ENCODE assay signal across 8 mouse cellular contexts in the genomic region with DNA sequence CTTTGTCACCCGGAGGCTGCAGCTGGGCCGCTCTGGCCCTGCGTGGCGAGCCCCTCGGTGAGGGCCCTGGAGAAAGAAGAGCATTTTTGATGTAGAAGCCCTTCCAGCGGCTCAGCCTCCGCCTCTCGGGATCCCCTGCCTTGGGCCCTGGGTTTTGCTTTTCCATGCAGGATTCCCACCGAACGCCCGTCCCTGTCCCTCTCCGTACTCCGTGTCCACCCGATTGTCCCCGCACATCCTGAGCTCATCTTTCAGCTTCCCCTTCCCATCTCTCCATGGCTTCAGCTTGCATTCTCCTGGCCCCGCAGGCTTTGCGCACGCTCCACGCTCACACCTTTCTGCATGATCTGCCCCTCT. TPM values are rescaled to one million over a fixed set of nuclear protein-coding genes. Genes with fewer than 3 reads are reported as not detected.
DNase-seq lines count a peak whose midpoint lies in the region; ATAC-seq and TF ChIP-seq lines count a peak whose summit lies in the region.

No protein-coding gene starts in this region.

- peak overlapping the region; percentile 89 for H3K4me3 ChIP-seq in lung, adult 2 months (replicated peaks; ENCODE audit: extremely low read depth, low read depth, low read length)
- H3K4me3 ChIP-seq in embryonic facial prominence, embryonic 13.5 days: peak overlapping the region; percentile 83
- peak overlapping the region; percentile 81 for H3K4me3 ChIP-seq in intestine, embryonic 16.5 days (ENCODE audit: low read length)
- H3K4me3 ChIP-seq in neural tube, embryonic 12.5 days: peak overlapping the region; percentile 64

- no peak for DNase-seq in lung, adult 2 months
- DNase-seq in lung, postnatal 25 days (ENCODE audit: low spot score): no peak
- DNase-seq in thymus, postnatal 36 days: no peak
- DNase-seq in cerebellum, postnatal 10 days: no peak
- DNase-seq in layer of hippocampus, postnatal 14 days (ENCODE audit: low spot score in 2 of 2): no peak

- peaks cover 8% of the 10 kb centered on the region for H3K4me1 ChIP-seq in lung, adult 2 months (ENCODE audit: control insufficient read depth, insufficient read depth, low read length)
- peaks cover 16% of the 10 kb centered on the region for H3K4me1 ChIP-seq in embryonic facial prominence, embryonic 13.5 days
- H3K4me1 ChIP-seq in intestine, embryonic 16.5 days (ENCODE audit: control insufficient read depth, insufficient read depth, low read length): peaks cover 16% of the 10 kb centered on the region
- peaks cover 23% of the 10 kb centered on the region for H3K4me1 ChIP-seq in neural tube, embryonic 12.5 days

- TF ChIP-seq CTCF in lung, adult 2 months (IDR thresholded peaks at IDR 0.05; ENCODE audit: insufficient read depth, low read length): no peak

- peak overlapping the region; percentile 86 for H3K9ac ChIP-seq in embryonic facial prominence, embryonic 13.5 days
- H3K9ac ChIP-seq in intestine, embryonic 16.5 days (ENCODE audit: low read depth, low read length): peak overlapping the region; percentile 92
- H3K9ac ChIP-seq in neural tube, embryonic 12.5 days: peak overlapping the region; percentile 79

- peaks cover 30% of the 10 kb centered on the region for H3K36me3 ChIP-seq in embryonic facial prominence, embryonic 13.5 days
- no peaks in the 10 kb centered on the region for H3K36me3 ChIP-seq in intestine, embryonic 16.5 days (ENCODE audit: control insufficient read depth, insufficient read depth, low read length)
- peaks cover 20% of the 10 kb centered on the region for H3K36me3 ChIP-seq in neural tube, embryonic 12.5 days

- peak overlapping the region; percentile 79 for H3K4me2 ChIP-seq in embryonic facial prominence, embryonic 13.5 days
- H3K4me2 ChIP-seq in intestine, embryonic 16.5 days (ENCODE audit: low read depth, low read length): peak overlapping the region; percentile 85
- H3K4me2 ChIP-seq in neural tube, embryonic 12.5 days (replicated peaks): peak overlapping the region; percentile 92

- no peaks in the 10 kb centered on the region for H3K27me3 ChIP-seq in embryonic facial prominence, embryonic 13.5 days
- no peaks in the 10 kb centered on the region for H3K27me3 ChIP-seq in intestine, embryonic 16.5 days (replicated peaks; ENCODE audit: control insufficient read depth, insufficient read depth, low read length)
- H3K27me3 ChIP-seq in neural tube, embryonic 12.5 days (replicated peaks): no peaks in the 10 kb centered on the region

- TF ChIP-seq POLR2A in lung, adult 2 months (IDR thresholded peaks at IDR 0.05; ENCODE audit: borderline replicate concordance, extremely low read depth, low read depth, low read length): no peak

- no peaks in the 10 kb centered on the region for H3K9me3 ChIP-seq in embryonic facial prominence, embryonic 13.5 days
- no peaks in the 10 kb centered on the region for H3K9me3 ChIP-seq in intestine, embryonic 16.5 days (ENCODE audit: control insufficient read depth, low read length)
- no peaks in the 10 kb centered on the region for H3K9me3 ChIP-seq in neural tube, embryonic 12.5 days

- WGBS in lung, adult 2 months: under 1% methylated on average over 19 of the region's 19 CpGs
- WGBS in embryonic facial prominence, embryonic 13.5 days: under 1% methylated on average over 19 of the region's 19 CpGs
- under 1% methylated on average over 19 of the region's 19 CpGs for WGBS in intestine, embryonic 16.5 days
- WGBS in neural tube, embryonic 12.5 days: under 1% methylated on average over 19 of the region's 19 CpGs

- ATAC-seq in embryonic facial prominence, embryonic 13.5 days (ENCODE audit: insufficient number of reproducible peaks, insufficient read depth, low FRiP score, low TSS enrichment, low read depth): no peak
- peak; percentile 47 for ATAC-seq in intestine, embryonic 16.5 days
- ATAC-seq in neural tube, embryonic 12.5 days (ENCODE audit: low FRiP score, low read depth): peak; percentile 45; the same call in 1 of the 2 replicates

- H3K27ac ChIP-seq in embryonic facial prominence, embryonic 13.5 days: peak overlapping the region; percentile 77; the same call in 1 of the 2 replicates
- peak overlapping the region; percentile 89 for H3K27ac ChIP-seq in intestine, embryonic 16.5 days (ENCODE audit: low read length)
- H3K27ac ChIP-seq in neural tube, embryonic 12.5 days: peak overlapping the region; percentile 43; the same call in 1 of the 2 replicates

RNA-seq across cellular contexts. Expression of a gene that starts 0.3 kb away (rescaled TPM):
- polyA plus RNA-seq in lung, adult 2 months (2012; rRNA removed): 32.6 and 44.4 TPM in 2 replicates
- 31.4 and 33.0 TPM in 2 replicates for polyA plus RNA-seq in embryonic facial prominence, embryonic 13.5 days (2015; fragmentation: Nextera tagmentation; extraction: Ambion mirVana)
- 31.3 and 33.7 TPM in 2 replicates for polyA plus RNA-seq in intestine, embryonic 16.5 days (2015; fragmentation: Nextera tagmentation; extraction: Ambion mirVana)
- 48.5 and 50.6 TPM in 2 replicates for polyA plus RNA-seq in neural tube, embryonic 12.5 days (2016; fragmentation: Nextera tagmentation; extraction: Ambion mirVana)
- 10 to 100 TPM; 61.1 to 66.6 TPM for total RNA-seq in layer of hippocampus, postnatal 14 days (2021)

RNA-seq across cellular contexts. Expression of a gene that starts 26.1 kb away (rescaled TPM):
- polyA plus RNA-seq in lung, adult 2 months (2012; rRNA removed): 2.8 and 3.0 TPM in 2 replicates
- 24.3 and 24.8 TPM in 2 replicates for polyA plus RNA-seq in embryonic facial prominence, embryonic 13.5 days (2015; fragmentation: Nextera tagmentation; extraction: Ambion mirVana)
- 5.8 and 5.9 TPM in 2 replicates for polyA plus RNA-seq in intestine, embryonic 16.5 days (2015; fragmentation: Nextera tagmentation; extraction: Ambion mirVana)
- 42.6 and 43.1 TPM in 2 replicates for polyA plus RNA-seq in neural tube, embryonic 12.5 days (2016; fragmentation: Nextera tagmentation; extraction: Ambion mirVana)
- 10 to 100 TPM; 27.6 to 28.9 TPM for total RNA-seq in layer of hippocampus, postnatal 14 days (2021)

RNA-seq across cellular contexts. Expression of a gene that starts 44.3 kb away (rescaled TPM):
- 35.5 and 53.2 TPM in 2 replicates for polyA plus RNA-seq in lung, adult 2 months (2012; rRNA removed)
- polyA plus RNA-seq in embryonic facial prominence, embryonic 13.5 days (2015; fragmentation: Nextera tagmentation; extraction: Ambion mirVana): 21.8 and 22.0 TPM in 2 replicates
- 40.7 and 47.2 TPM in 2 replicates for polyA plus RNA-seq in intestine, embryonic 16.5 days (2015; fragmentation: Nextera tagmentation; extraction: Ambion mirVana)
- polyA plus RNA-seq in neural tube, embryonic 12.5 days (2016; fragmentation: Nextera tagmentation; extraction: Ambion mirVana): 23.9 and 27.1 TPM in 2 replicates
- 10 to 100 TPM; 61.4 to 65.1 TPM for total RNA-seq in layer of hippocampus, postnatal 14 days (2021)

RNA-seq across cellular contexts. Expression of a gene that starts 47.2 kb away (rescaled TPM):
- polyA plus RNA-seq in lung, adult 2 months (2012; rRNA removed): not detected in 2 replicates
- polyA plus RNA-seq in embryonic facial prominence, embryonic 13.5 days (2015; fragmentation: Nextera tagmentation; extraction: Ambion mirVana): 0.10 TPM in 1 of 2 replicates, not detected in the other
- 0.11 and 0.18 TPM in 2 replicates for polyA plus RNA-seq in intestine, embryonic 16.5 days (2015; fragmentation: Nextera tagmentation; extraction: Ambion mirVana)
- 0.13 and 0.18 TPM in 2 replicates for polyA plus RNA-seq in neural tube, embryonic 12.5 days (2016; fragmentation: Nextera tagmentation; extraction: Ambion mirVana)
- total RNA-seq in layer of hippocampus, postnatal 14 days (2021): not detected
